Mouse (Mus musculus): ENCODE measurements around the gene Rbm33.

The Rbm33 gene

GRCm38 (mm10) chr5:28412006-28412685 is 95.2 kb downstream of the Rbm33 start:
- no peak for DNase-seq (ENCODE audit: low spot score)

GRCm38 (mm10) chr5:28413533-28413932 is 96.6 kb downstream of the Rbm33 start:
- no peak for DNase-seq (ENCODE audit: low spot score)

GRCm38 (mm10) chr5:28414076-28414475 is 97.2 kb downstream of the Rbm33 start:
- DNase-seq (ENCODE audit: low spot score) = no peak

DNA sequence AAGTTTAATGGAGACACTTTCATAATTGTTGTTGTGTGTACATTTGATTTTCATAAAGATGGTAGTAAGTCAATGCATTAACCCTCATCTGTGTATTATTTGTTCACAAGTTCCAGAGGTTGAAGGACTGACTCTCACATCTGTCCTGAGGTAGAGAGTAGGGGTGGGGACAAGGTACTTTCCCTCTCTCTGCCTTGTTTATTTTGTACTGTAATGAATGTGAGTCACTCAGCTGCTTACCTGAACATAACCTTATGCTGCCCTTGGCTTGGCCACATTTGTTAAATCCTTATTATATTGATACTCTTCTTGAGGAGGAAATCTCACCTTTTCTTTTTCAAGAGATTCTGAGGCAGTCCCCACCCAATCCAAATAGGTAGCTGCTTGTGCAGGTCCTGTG is 99.1 kb downstream of the Rbm33 start:
- no peak for DNase-seq (ENCODE audit: low spot score)

DNA sequence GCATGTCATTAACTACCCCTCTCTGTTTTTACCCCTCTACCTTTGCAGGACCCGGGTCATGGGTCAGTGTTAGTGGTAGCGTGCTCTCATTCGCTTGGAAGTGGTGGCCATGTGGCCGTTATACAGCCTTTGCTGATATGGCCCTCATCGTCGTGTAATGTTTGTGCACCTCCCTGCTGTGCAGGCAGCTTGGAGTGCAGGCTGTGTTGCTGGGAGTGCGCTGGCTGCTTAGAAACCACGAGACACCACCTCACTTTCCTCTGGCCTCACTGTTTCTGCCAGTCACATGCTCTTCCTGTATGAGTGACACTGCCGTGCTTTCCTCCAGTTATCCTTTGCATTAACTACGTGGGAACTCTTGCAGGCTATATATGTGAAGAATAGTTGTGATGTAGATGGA is 101.8 kb downstream of the Rbm33 start:
- DNase-seq (ENCODE audit: low spot score) = no peak

DNA sequence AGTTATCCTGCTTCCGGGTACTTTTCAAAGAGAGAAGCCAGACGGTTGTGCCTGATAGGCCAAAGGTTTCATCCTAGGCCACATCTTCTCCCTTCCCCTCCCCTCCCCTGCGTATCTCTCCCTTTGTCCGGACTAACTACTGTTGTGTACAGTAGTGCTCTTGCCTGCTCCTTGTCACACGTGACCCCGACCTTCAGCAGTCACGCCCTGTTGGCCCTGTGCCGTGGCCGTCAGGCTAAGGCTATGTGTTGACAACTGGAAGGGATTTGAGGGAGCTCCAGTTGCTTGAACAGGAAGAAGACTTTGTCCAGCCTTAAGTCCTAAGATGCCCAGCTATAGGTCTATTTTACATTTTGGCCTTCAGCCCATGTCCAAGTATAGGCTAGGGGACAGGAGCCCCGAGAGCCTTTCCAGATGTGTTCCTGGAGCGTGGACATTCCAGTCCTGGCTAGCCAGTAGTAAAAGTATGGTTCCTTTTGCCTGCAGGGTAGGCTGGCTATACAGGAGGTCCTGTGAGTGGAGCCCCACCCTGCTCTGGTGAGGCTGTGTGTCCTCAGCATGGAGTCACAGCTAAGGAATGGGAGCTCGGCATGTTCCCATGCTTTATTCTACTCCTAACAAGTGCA is 102.8 kb downstream of the Rbm33 start:
- DNase-seq (ENCODE audit: low spot score) = no peak

- DNase-seq (ENCODE audit: low spot score) = no peak
These were observed 106.9 kb downstream of the Rbm33 start for GRCm38 (mm10) chr5:28423781-28424180.

DNA sequence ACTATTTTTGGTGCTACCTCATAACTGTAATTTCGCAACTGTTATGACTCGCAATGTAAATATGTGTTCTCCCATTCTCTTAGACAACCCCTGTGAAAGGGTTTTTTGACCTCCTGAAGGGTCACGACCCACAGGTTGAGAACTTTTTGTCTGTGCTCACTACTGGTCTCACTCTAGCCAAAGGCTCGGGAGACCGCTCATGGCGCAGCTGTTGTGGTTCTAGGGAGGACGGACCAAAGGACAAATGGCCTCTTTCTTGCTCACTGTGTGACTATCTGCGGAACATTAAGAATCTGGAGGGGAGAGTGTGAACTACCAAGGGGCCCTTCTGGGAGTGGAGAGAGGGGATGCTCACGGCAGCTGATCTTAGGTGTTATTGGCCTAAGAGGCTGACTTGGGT is 109.0 kb downstream of the Rbm33 start:
- no peak for DNase-seq (ENCODE audit: low spot score)

DNA sequence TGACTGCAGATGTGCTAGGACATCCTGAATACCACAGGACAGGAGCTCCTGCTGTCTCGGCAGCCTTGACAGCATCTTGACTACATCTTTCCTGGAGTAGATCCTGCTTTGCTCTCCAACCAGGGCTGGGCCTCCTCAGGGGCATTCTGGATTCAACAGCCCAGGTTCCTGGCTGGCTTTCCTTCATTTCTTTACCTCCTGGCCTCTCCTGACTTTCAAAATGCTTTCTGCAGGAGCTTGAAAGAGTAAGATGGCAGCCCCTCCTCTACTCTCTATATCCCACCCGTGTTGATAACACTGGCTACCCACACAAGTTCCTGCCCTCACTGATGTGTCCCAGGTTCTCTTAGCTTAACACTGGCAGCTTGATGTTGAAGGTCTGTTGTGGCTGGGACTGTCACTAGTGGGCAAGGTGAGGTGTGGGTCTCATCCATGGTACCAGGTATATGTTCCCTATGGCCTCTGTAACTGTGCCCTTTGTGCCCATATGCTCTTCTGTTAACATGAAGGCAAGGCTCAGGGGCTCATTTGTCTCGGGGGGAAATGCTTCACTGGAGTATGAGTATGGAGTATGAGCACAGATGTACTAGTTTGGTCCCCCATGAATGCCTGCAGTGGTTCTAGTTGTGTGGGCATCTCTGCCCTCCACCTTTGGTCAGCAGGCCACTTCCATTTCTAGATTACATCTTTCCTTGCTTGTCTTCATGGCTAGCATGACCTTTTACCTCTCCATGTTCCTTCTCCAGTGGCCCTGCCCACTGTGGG is 133.4 kb downstream of the Rbm33 start:
- DNase-seq (ENCODE audit: low spot score) = no peak

- peak; percentile 59 for DNase-seq (ENCODE audit: low spot score)
These were observed 134.2 kb downstream of the Rbm33 start for GRCm38 (mm10) chr5:28451053-28451638.

GRCm38 (mm10) chr5:28453086-28453485 is 136.2 kb downstream of the Rbm33 start:
- DNase-seq (ENCODE audit: low spot score) = no peak

DNA sequence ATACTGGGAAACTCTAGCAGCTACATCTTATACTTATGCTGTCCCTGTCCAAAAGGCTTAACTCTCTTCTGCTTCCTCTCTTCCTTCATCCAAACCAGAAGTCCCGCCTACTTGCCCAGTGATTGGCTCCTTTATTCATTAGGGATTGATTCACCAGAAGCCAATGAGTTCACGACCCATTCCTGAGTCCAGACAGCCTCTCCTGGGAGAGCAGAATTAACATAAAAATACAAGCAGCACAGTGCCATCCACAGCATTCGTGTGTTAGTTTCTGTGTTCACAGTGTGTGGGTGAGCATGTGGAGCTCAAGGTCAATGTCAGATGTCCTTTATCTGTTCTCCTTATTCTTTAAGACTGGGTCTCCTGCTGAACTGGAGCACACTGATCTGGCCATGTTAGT is 136.6 kb downstream of the Rbm33 start:
- DNase-seq (ENCODE audit: low spot score) = no peak

DNA sequence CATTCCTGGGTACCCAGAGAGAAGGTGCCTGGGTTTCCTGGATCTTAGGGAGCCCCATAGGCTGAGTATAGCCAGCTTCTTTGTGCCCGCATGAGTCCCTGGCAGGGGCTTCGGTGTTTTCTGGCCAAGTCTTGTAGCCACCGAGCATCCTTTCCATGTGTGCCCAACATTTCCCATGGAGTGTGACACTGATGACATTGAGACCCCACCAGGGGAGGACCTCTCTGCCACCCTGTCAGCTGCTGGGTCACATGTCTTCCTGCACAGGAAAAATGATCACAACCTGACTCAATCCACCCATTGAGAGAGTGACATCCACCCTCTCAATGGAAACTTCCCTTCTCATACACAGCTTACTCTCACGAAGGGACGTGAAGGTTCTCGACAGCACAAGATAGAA is 137.6 kb downstream of the Rbm33 start:
- no peak for DNase-seq (ENCODE audit: low spot score)

GRCm38 (mm10) chr5:28455721-28456120 is 138.8 kb downstream of the Rbm33 start:
- no peak for DNase-seq (ENCODE audit: low spot score)

DNA sequence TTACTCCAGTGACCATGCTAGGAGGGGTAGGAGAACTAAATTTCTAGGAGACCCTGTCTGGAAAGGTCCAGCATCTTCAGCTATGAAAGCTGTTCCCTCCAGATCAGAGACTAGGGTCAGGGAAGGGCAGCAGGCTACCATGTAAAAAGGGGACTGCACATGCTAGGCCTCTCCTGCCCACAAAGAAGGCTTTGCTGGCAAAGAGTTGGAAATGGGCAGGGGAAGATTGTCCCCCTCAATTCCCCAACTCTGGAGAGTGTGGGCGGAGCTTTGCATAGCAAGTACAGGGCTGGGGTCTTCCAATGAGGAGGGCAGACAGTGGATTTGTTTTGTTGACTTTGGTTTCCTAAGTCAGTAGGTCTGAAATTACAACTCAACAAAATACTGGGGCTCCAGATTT is 139.4 kb downstream of the Rbm33 start:
- DNase-seq (ENCODE audit: low spot score) = no peak

DNA sequence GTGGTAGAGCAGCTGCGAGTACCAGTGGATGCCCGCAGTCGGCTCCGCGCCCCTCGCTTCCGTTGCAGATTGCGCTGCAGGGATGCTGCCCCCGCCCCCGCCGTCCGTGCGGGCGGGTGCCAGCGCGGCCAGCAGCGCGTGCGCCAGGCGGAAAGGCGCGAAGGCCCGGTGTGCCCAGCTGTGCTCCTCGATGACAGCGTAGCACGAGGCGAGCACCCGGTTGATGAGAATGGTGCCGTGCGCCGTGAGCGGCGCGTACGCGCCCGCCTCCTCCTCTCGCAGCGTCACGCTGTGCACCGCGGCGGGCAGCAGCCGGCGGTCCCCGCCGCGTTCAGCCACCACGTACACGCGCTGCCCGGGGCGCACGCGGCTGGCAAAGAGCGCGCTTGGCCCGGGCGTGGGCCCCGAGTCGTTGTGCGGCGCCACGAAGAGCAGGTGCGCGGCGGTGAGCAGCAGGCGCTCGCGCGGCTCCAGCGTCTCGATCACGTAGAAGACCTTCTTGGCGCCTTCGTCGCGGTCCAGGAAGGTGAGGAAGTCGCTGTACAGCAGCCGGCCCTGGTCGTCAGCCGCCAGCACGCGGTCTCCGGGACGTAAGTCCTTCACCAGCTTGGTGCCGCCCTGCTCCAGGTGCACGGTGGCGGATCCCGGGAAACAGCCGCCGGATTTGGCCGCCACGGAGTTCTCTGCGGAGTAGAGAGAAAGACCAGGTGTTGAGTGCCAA is 141.2 kb downstream of the Rbm33 start:
- DNase-seq (ENCODE audit: low spot score) = no peak

DNA sequence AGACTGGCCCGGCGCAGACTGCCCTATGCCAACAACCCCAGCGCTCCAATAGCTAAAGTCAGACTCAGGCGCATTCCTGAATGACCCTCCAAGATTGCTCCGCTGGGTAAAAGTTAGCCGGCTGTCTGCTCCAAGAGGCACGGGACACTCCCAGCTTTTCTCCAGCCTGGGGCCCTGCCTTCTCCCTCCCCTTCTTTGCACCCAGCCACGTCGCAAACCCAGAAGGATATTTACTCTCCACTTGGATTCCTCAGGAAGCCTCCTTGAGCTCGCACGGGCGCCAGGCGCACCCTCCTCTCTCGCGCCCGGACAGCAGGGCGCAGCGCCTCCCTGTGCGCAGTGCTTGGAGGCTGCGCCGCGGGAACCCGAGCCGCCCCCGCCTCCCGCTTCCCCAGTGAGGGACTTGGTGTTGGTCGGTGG is 141.9 kb downstream of the Rbm33 start:
- no peak for DNase-seq (ENCODE audit: low spot score)

- no peak for DNase-seq (ENCODE audit: low spot score)
These were observed 142.7 kb downstream of the Rbm33 start for GRCm38 (mm10) chr5:28459456-28460225.

DNA sequence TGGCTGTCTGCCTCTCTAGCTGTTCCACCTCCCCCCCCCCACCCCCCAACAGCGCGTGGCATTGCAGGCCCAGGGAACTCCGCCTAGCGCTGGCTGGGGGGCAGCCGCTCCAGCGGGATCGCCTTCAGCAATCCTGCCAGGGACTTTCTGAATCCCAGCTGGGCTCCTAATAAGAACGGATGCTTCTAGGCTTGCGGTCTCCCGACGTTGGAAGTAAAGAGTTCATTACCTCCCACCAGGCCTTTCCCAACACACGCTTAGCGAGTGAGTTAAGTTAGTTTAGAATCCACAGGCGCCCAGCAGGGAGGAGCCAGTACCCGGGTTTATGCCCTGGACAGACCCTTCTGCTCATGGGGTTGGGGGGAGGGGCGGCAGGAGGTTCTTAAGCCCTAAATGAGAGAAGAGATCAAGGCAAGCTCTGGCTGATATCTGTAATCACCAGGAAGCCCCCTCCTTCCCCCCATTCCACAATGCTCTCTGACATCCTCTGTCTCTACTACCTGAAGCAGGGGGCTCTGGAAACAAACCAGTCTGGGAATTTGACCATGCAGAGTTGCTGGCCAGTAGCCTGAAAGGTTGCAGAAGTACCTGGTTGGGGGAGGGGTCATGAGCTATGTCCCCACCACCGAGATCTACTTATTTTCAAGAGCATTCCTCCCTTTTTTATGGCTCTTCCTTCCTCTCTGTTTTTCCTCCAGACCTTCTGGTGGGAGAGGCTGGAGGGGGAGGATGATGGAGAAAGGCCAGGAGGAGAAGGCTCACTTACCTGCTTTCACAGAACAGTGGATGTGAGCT is 143.8 kb downstream of the Rbm33 start:
- no peak for DNase-seq (ENCODE audit: low spot score)

GRCm38 (mm10) chr5:28461376-28461775 is 144.5 kb downstream of the Rbm33 start:
- no peak for DNase-seq (ENCODE audit: low spot score)
